Mouse (Mus musculus) inflammation-experienced regulatory T-cells, adult 6 months (primary cell): ENCODE results near the gene 2310003L06Rik. TPM values are rescaled to one million over a fixed set of nuclear protein-coding genes. Genes with fewer than 3 reads are reported as not detected.

Experiments used
- ATAC-seq: one replicate; pipeline ENCODE4 v1.8.0; 2017
- polyA plus RNA-seq, 3 experiments: library from polyadenylated mRNA; unstranded; fragments of 100-300 nt; shearing (Covaris generic); gene quantifications; one replicate each; pipeline ENCODE4 v1.2.1; 2017

Gene 2310003L06Rik
- polyA plus RNA-seq, result not detected

DNA sequence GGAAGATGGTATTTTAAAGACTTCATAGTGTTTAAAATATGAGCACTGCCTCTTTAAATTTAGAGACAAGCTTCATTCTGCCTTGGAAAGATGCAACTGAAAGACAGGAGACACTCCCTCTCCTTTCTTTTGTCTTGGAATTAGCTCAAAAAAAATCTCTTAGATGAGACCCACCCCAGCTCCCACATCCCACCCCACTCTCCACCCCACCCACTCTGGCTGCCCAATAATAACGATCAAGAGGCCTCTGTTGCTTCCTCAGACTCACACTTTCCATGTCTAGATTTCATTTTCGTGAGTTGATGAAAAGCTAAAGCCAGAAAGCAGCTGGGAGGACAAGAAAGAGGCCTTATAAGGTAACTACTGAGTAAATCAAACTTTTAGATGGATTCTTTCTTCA lies at the start of gene 2310003L06Rik, which contains the start of gene Gm28434:
Gene 2310003L06Rik (plus strand): TSS at position 259 of the 400 bp plus-strand sequence.
Gene Gm28434 (plus strand): TSS at position 317 of the 400 bp plus-strand sequence.
- ATAC-seq, result no peak

DNA sequence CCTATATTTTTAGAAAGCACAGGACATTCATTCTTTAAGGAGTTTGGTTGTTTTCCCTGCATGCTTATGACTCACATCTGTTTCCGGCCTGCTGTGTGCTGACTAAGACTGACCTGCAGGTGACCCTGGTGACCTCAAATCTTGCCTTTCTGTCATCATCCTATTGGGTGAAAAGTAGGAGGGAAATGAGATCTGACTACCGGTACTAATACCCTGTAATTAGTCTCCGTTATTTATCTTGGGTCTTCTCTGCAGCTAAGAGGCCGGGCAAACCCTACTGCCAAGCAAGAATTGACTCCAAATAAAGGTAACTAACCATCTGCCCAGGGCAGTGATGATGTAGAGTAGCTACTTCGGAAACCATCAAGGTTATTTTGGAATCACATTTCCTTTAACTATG lies 43.9 kb upstream of the 2310003L06Rik start, which contains the start of gene Csn3:
Gene Csn3 (plus strand): TSS at position 208 of the 400 bp plus-strand sequence.
- ATAC-seq, result no peak

DNA sequence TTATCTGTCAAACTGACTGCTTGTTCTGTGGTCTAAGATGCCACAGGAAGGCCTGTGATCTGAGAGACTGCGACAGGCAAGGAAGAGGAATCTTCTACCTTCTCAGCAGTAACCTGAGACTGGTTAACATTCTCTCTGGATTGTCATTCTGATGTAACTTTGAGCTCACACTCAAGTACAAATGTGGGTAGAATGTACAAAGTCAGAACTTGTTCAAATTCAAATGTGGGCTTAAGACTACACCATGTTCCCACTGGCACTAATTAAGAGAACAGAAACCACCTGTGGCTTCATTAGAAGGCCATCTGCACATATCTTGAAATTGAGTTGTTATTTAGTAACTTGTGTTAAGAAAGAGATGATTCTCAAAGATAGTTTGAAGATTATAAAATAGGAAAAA lies 37.7 kb upstream of the 2310003L06Rik start:
- no peak for ATAC-seq

DNA sequence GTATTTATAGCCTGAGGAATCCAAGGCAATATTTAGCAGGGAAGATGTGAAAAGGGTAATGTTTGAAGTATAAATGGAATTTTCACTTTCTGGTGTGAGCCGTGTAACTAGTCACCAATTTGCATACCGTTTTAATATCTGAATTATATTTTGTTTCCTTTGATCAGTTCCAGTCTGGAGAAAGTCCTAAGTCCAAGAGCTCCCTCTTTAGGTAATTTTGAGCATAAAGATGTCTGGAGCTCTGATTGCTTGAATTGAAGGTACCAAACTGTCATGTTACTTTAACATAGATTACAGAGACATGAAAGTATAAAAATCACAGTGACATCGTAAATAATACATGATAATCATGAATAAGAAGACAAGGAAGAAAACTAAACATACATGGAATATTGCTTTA lies 28.5 kb upstream of the 2310003L06Rik start:
- no peak for ATAC-seq

DNA sequence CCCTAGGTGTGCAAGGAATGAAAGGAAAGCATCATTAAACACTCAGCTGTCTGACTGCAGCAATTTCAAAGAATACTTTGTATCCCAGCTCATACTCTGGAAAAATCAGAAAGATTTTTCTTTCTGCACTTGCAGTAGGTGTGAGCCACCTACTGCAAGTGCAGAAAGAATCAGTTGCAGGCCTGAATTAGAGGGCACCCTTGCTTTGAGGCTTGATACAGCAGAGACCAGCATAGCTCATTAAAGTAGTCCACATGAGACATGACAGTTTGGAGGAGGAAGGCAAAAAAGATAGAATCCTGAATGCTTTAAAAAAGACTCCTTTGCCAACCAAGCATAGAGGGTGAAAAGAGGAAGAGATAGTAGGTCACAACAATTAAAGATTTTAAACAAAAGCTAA lies 26.7 kb upstream of the 2310003L06Rik start:
- ATAC-seq, result no peak

DNA sequence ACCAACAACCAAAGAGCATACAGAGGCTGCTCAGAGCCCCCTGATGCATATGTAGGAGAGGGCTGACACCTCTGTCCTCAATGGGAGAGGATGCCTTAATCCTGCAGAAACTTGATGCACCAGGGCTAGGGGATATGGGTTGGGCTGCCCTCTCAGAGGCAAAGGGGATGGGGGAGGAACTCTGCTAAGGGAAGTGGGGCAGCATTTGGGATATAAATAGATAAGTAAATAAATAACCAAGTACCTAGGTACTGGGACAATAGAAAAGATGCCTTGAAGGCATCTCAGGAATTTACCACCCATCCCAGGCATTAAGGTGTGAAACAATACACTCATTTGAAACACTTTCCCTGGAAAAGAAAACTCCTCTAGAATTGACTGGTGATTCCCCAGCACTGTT lies 17.4 kb upstream of the 2310003L06Rik start:
- ATAC-seq, result no peak

DNA sequence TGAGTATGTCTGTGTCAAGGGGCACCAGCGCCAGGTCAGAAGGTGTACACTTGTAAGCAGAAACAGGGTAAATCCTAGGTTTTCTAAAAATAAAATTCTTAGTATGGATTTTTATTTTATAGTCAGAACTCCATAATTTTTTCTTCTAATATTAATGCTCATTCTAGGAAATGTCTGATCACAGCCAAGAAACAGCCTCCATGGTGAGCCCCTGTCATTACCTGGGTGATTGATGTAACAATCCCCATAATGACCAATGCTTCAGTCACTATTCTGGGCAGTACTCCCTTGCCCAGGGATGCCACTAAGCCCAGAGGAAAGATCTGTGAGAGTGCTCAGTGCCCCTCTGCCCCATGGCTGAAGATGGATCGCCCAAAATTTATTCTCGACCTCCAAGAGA lies 9.9 kb downstream of the 2310003L06Rik start, which contains the start of gene Cabs1:
Gene Cabs1 (plus strand): TSS at position 301 of the 400 bp plus-strand sequence.
- no peak for ATAC-seq

DNA sequence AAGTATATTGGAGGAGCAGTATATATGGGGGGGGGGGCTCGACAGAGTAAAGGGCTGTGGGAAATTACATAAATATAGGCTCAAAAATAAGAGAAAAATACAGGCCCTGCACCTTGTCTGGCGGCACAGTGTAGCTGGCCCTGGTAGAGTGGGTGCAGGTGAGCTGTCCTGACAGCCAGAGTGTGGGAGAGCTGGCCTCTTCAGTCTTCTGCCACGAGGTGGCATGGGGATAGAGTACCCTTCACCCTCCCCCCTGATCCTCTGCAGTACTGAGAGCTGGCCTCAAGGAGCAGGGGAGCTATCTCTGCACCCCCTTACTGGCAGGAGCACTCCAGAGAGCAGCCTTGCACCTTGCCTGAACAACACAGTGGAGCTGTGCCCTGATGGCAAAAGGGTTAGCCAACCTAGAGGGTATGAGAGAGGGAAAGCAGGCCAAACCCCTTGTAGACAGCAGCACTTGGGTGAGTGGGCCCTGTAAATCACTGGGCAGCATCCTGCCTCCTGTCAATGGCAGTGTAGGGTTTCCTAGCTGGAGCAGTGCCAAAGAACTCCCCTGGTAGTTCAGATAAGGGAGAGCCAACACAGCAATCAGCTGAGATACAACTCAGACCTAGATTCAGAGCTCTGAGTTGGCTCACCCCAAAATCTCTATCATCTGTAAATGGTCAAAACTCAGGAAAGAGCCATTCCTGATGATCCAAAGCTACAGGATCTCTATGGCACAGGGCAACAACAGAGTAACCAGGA lies 13.4 kb downstream of the 2310003L06Rik start:
- no peak for ATAC-seq

DNA sequence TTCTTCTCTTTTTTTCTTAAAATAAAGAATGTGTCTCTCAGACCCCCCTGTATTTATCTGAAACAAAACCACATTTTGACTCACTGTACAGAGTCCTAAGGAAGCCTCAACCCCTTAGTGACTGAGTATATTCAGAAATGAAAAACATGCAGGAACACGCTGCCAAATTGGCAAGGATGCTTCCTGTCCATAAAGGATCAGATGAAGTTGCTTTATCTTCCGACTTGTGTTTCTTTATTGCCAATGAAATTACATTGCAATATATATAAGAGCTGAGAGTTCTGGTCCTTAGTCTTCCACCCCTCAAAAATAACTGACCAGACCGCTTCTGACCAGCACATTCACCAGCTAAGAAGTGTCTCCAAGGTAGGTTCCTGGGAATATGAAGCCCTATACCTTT lies 33.0 kb downstream of the 2310003L06Rik start, which contains the start of gene Smr3a:
Gene Smr3a (plus strand): TSS at position 301 of the 400 bp plus-strand sequence.
- no peak for ATAC-seq

DNA sequence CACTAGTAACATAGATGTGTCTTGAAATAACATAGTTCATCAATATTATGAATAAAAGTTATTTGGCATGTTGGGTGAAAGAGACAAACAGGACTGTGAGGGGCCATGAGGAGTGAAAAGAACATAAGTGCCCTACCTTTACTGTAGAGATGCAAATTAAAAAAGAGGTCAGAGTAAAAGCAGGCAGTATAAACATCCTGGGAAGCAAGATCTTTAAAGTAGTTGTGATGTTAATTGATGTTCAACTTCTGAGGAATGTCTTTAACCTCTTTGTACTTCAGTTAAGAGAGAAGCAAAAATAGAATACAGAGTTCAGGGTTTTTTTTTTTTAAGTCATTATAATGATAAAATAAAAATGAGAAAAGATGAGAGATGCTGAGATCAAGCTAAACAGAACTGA lies 36.0 kb downstream of the 2310003L06Rik start:
- ATAC-seq, result no peak

Other genes starting within 250 kb of the 2310003L06Rik start
- not detected for gene Csn1s2a, start 194.9 kb upstream of the 2310003L06Rik start, polyA plus RNA-seq
- under 1 TPM in 1 of 3 experiments, not detected in 2; 0.43 TPM for gene Csn1s2b, start 161.4 kb upstream of the 2310003L06Rik start, polyA plus RNA-seq
- not detected for gene Prr27, start 143.8 kb upstream of the 2310003L06Rik start, polyA plus RNA-seq
- not detected for gene Odam, start 84.4 kb upstream of the 2310003L06Rik start, polyA plus RNA-seq
- gene Csn3, start 43.9 kb upstream of the 2310003L06Rik start, polyA plus RNA-seq, result not detected
- not detected for gene Gm28434, start 58 bp downstream of the 2310003L06Rik start, polyA plus RNA-seq
- gene Cabs1, start 10.0 kb downstream of the 2310003L06Rik start, polyA plus RNA-seq, result not detected
- gene Smr3a, start 33.1 kb downstream of the 2310003L06Rik start, polyA plus RNA-seq, result not detected
- not detected for gene Smr2, start 117.1 kb downstream of the 2310003L06Rik start, polyA plus RNA-seq
- not detected for gene Gm11116, start 142.1 kb downstream of the 2310003L06Rik start, polyA plus RNA-seq
- gene Gm11115, start 184.6 kb downstream of the 2310003L06Rik start, polyA plus RNA-seq, result not detected